Mouse (Mus musculus): ENCODE results near the gene Slc35f1.

GRCm38 (mm10) chr10:52934615-52935014, 244.3 kb downstream of the Slc35f1 start:
- TF ChIP-seq GATA1 (IDR thresholded peaks at IDR 0.05; ENCODE audit: borderline replicate concordance, low read length) (no peak), FLI1 (IDR thresholded peaks at IDR 0.05; ENCODE audit: low read length) (no peak)
